Mouse (Mus musculus) heart, embryonic 11.5 days (tissue): ENCODE measurements around the gene Cbs. TPM values are rescaled to one million over a fixed set of nuclear protein-coding genes. Genes with fewer than 3 reads are reported as not detected.
A peak's percentile ranks its signal among the peaks of the same experiment; 100 is the strongest.

Source experiments
- ATAC-seq: fragments of 200-750 bp; cut with Nextera tagmentation; replicated peaks from 2 replicates; pipeline ENCODE4 v1.8.0; 2017; ENCODE audit warnings: moderate library complexity; ENCODE audit not compliant: insufficient number of reproducible peaks, low FRiP score, low TSS enrichment
- H3K27ac ChIP-seq: fragments of 300-500 bp; sonication (generic); 2 replicates; pipeline ENCODE4 v1.5.1; 2014; ENCODE audit warnings: mild to moderate bottlenecking, low read depth, low read length
- H3K27me3 ChIP-seq: fragments of 300-500 bp; sonication (generic); 2 replicates; pipeline ENCODE4 v1.6.1; 2014; ENCODE audit warnings: mild to moderate bottlenecking, low read length, mixed read lengths; ENCODE audit not compliant: control insufficient read depth, insufficient read depth
- H3K36me3 ChIP-seq: fragments of 300-500 bp; sonication (generic); 2 replicates; pipeline ENCODE4 v1.6.1; 2014; ENCODE audit warnings: mild to moderate bottlenecking, low read length, moderate library complexity, mixed read lengths; ENCODE audit not compliant: control insufficient read depth, insufficient read depth
- H3K4me1 ChIP-seq: fragments of 300-500 bp; sonication (generic); 2 replicates; pipeline ENCODE4 v1.6.1; 2014; ENCODE audit warnings: low read length; ENCODE audit not compliant: control insufficient read depth, insufficient read depth
- H3K4me2 ChIP-seq: fragments of 300-500 bp; sonication (generic); 2 replicates; pipeline ENCODE4 v1.6.1; 2014; ENCODE audit warnings: mild to moderate bottlenecking, moderate library complexity
- H3K4me3 ChIP-seq: fragments of 300-500 bp; sonication (generic); 2 replicates; pipeline ENCODE4 v1.5.1; 2014; ENCODE audit warnings: low read depth, low read length
- H3K9ac ChIP-seq: fragments of 300-500 bp; sonication (generic); 2 replicates; pipeline ENCODE4 v1.6.1; 2014; ENCODE audit warnings: mild to moderate bottlenecking, low read depth, low read length, moderate library complexity
- H3K9me3 ChIP-seq: fragments of 300-500 bp; sonication (generic); replicated peaks from 2 replicates; pipeline ENCODE4 v1.6.1; 2016; ENCODE audit warnings: low read length; ENCODE audit not compliant: control insufficient read depth
- WGBS: fragments of 180-500 bp; shearing (Covaris S2); extraction: QIAGEN DNeasy Blood & Tissue Kit; methylation state at CpG from one replicate; pipeline ENCODE4 v1.1.7; 2014; ENCODE audit not compliant: insufficient replicate concordance; 5-methylcytosine and 5-hydroxymethylcytosine counted together
- polyA plus RNA-seq: library from polyadenylated mRNA; unstranded; fragments of >200 nt; fragmentation: Nextera tagmentation; extraction: Ambion mirVana; gene quantifications from 2 replicates; pipeline ENCODE4 v1.2.1, GENCODE M21; 2014

Cbs gene
- 0.63 and 0.77 TPM in 2 replicates for polyA plus RNA-seq

GRCm38 (mm10) chr17:31636942-31637811 lies at the start of gene Cbs:
Gene Cbs, minus strand, starts transcription at chr17:31637238.
- no peaks in the 10 kb centered on the region for H3K36me3 ChIP-seq
- no peaks in the 10 kb centered on the region for H3K9me3 ChIP-seq
- peaks cover 7% of the 10 kb centered on the region for H3K4me1 ChIP-seq
- no peak within 1 kb of the TSS for H3K27ac ChIP-seq
- peak within 1 kb of the TSS; percentile 59 for H3K9ac ChIP-seq
- peak within 1 kb of the TSS; percentile 96 for H3K4me2 ChIP-seq
- ATAC-seq: peak; percentile 82
- H3K4me3 ChIP-seq: peak within 1 kb of the TSS; percentile 56
- H3K27me3 ChIP-seq: peaks cover 20% of the 10 kb centered on the region
- whole genome bisulfite sequencing: 2% methylated on average over 59 of the region's 61 CpGs

GRCm38 (mm10) chr17:31686225-31686564 lies 49.2 kb upstream of the Cbs start:
- H3K9ac ChIP-seq: no peak overlapping the region
- no peaks in the 10 kb centered on the region for H3K36me3 ChIP-seq
- H3K4me1 ChIP-seq: peaks cover 9% of the 10 kb centered on the region
- WGBS: 31% methylated on average over 3 of the region's 3 CpGs
- no peaks in the 10 kb centered on the region for H3K9me3 ChIP-seq
- H3K27ac ChIP-seq: no peak overlapping the region; the same call in 1 of the 2 replicates
- H3K27me3 ChIP-seq: 0 out of 2 replicates have a peak, but pooled peaks cover 3% of the 10 kb centered on the region
- no peak overlapping the region for H3K4me2 ChIP-seq
- ATAC-seq: no peak
- no peak overlapping the region for H3K4me3 ChIP-seq

- no peak overlapping the region for H3K4me3 ChIP-seq
- peak overlapping the region; percentile 79 for H3K27ac ChIP-seq
- H3K9me3 ChIP-seq: no peaks in the 10 kb centered on the region
- ATAC-seq: peak; percentile 37; the same call in 1 of the 2 replicates
- peak overlapping the region; percentile 67; the same call in 1 of the 2 replicates for H3K9ac ChIP-seq
- 0 out of 2 replicates have a peak, but pooled peaks cover 3% of the 10 kb centered on the region for H3K27me3 ChIP-seq
- WGBS: 15% methylated on average over 17 of the region's 17 CpGs
- peak overlapping the region; percentile 42 for H3K4me2 ChIP-seq
- peaks cover 9% of the 10 kb centered on the region for H3K4me1 ChIP-seq
- no peaks in the 10 kb centered on the region for H3K36me3 ChIP-seq
These were observed 48.6 kb upstream of the Cbs start for GRCm38 (mm10) chr17:31685514-31686224.

GRCm38 (mm10) chr17:31680450-31680849 lies 43.4 kb upstream of the Cbs start:
- Histone ChIP-seq H3K4me2 (no peak overlapping the region), H3K27me3 (peaks cover 6% of the 10 kb centered on the region; the same call in 1 of the 2 replicates), H3K27ac (no peak overlapping the region), H3K36me3 (no peaks in the 10 kb centered on the region), H3K9me3 (no peaks in the 10 kb centered on the region), H3K4me1 (no peaks in the 10 kb centered on the region; the same call in 1 of the 2 replicates), H3K9ac (no peak overlapping the region), H3K4me3 (no peak overlapping the region)
- 42% methylated on average over 2 of the region's 2 CpGs for WGBS
- ATAC-seq: no peak

- Histone ChIP-seq H3K9ac (no peak within 1 kb of the TSS), H3K4me1 (no peaks in the 10 kb centered on the region), H3K27me3 (peaks cover 4% of the 10 kb centered on the region; the same call in 1 of the 2 replicates), H3K4me3 (no peak within 1 kb of the TSS), H3K27ac (no peak within 1 kb of the TSS), H3K4me2 (no peak within 1 kb of the TSS), H3K36me3 (no peaks in the 10 kb centered on the region), H3K9me3 (no peaks in the 10 kb centered on the region)
- ATAC-seq: no peak
- WGBS: 66% methylated on average over 8 of the region's 8 CpGs
These were observed 40.5 kb upstream of the Cbs start, which contains the start of gene Cryaa for GRCm38 (mm10) chr17:31677507-31677906. Gene Cryaa, plus strand, starts transcription at chr17:31677807.

- Histone ChIP-seq H3K9ac (no peak overlapping the region), H3K4me2 (no peak overlapping the region), H3K9me3 (no peaks in the 10 kb centered on the region), H3K27me3 (peaks cover 4% of the 10 kb centered on the region; the same call in 1 of the 2 replicates), H3K4me1 (no peaks in the 10 kb centered on the region), H3K27ac (no peak overlapping the region), H3K4me3 (no peak overlapping the region), H3K36me3 (no peaks in the 10 kb centered on the region)
- 74% methylated on average over 1 of the region's 1 CpGs for WGBS
- no peak for ATAC-seq
These were observed 37.4 kb upstream of the Cbs start for GRCm38 (mm10) chr17:31674426-31674825.

- Histone ChIP-seq H3K9ac (no peak overlapping the region), H3K4me1 (no peaks in the 10 kb centered on the region), H3K4me3 (no peak overlapping the region), H3K4me2 (no peak overlapping the region), H3K27ac (no peak overlapping the region), H3K9me3 (no peaks in the 10 kb centered on the region), H3K36me3 (no peaks in the 10 kb centered on the region), H3K27me3 (no peaks in the 10 kb centered on the region)
- WGBS: 84% methylated on average over 12 of the region's 12 CpGs
- ATAC-seq: no peak
These were observed 35.2 kb upstream of the Cbs start for GRCm38 (mm10) chr17:31672279-31672678.

- Histone ChIP-seq H3K4me2 (no peak overlapping the region), H3K4me3 (no peak overlapping the region), H3K9me3 (no peaks in the 10 kb centered on the region), H3K9ac (no peak overlapping the region), H3K36me3 (no peaks in the 10 kb centered on the region), H3K27ac (no peak overlapping the region), H3K27me3 (no peaks in the 10 kb centered on the region), H3K4me1 (no peaks in the 10 kb centered on the region)
- 69% methylated on average over 8 of the region's 8 CpGs for WGBS
- ATAC-seq: no peak
These were observed 34.7 kb upstream of the Cbs start for GRCm38 (mm10) chr17:31671698-31672097.
